Mouse (Mus musculus) gastrocnemius, adult 18-20 months (tissue): ENCODE data around the gene Pimreg. TPM values are rescaled to one million over a fixed set of nuclear protein-coding genes. Genes with fewer than 3 reads are reported as not detected.

ENCODE experiments used
- DNase-seq: peaks from one replicate; pipeline ENCODE4 v3.0.0; 2021; ENCODE audit warnings: low spot score
- long read RNA-seq, 2 experiments: library from polyadenylated mRNA; stranded (forward); transcript quantifications; one replicate each; pipeline ENCODE4 v2.0.0; 2021
- total RNA-seq, 2 experiments: library from RNA; stranded (reverse); gene quantifications; 2 replicates each; pipeline ENCODE4 v1.2.3; 2021

Gene Pimreg
- not detected for total RNA-seq
- long read RNA-seq, experiment 1: 0 reads
- long read RNA-seq, experiment 2: 0 reads

DNA sequence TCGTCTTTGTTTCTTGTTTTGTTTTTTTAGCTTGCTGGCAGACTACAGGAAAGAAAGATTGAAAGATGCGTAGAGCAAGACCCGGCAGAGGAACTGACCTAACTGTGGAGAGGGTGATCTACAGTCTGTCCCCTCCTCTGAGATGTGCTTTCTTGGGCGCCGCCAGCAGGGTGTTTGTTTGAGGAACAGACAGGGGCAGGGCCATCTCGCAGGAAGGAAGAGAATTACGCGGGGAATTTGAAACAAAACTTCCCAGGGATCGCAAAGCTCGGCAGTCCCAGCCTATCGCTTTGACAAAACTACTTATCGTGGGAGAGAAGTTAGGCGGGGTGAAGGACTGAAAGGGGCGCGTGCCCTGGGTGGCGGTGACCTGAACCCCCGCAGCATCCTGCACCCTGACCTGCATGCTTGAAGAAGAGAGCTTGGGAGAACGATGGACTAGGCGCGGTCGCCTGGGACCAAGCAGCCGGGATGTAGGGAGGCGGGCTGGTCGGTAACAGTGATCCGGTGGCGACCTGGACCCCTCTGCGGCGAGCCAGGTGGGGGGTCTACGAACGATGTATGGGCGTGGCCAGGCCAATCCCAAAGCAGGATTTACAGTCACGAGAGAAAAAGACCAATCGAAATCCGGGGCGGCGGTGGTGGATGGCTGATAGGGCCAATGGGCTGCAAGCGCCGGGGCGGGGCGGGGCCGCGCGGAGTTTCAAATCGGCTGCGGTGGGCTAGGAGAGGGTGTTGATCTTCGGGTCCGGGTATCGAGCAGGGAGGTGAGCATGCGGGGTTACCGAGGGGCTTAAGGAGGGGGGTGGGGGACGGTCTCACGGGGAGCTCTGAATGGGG is at the start of gene Pimreg:
TSS of gene Pimreg (plus strand) at position 265 of the 840 bp plus-strand sequence.
- DNase-seq: peak; percentile 62

DNA sequence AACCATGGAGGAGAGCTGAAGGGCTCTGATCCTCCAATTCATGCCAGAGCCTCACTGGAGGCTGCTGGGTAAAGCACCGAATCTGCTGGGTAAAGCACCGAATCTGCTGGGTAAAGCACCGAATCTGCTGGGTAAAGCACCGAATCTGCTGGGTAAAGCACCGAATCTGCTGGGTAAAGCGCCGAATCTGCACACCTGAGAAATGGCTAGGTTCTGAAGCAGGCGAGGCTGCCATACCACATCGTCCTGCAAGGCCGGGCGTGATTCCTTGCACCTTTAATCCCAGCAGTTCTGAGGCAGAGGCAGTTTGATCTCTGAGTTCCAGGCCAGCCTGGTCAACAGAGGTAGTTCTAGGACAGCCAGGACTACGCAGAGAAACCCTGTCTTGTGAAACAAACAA is 49.4 kb upstream of the Pimreg start:
- no peak for DNase-seq

DNA sequence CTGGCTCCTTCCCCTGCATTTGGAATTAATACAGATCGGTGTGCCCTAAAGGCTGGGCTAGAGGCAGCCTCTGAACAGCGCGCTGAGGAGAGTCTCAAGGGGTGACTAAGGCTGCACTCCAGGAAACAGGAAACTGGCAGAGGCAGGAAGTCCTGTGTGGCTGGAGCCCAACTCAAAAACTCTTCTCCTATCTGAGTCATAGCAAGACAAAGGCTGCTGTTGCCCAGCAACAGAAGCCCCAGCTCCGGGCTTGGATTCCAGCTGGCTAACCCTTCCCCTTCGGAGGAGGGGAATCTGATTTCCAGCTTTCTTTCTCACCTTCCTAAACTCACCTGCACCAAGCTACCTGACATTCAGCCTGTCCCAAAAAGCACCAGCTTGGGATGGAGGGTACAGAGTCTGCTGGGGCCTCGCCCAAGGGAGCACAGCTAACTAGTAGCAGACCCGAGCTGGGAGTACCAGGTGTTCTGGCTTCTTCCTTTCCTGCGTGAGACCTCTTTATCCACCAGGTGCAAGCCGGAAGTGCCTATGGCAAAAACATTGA is 45.8 kb upstream of the Pimreg start:
- peak; percentile 63 for DNase-seq

DNA sequence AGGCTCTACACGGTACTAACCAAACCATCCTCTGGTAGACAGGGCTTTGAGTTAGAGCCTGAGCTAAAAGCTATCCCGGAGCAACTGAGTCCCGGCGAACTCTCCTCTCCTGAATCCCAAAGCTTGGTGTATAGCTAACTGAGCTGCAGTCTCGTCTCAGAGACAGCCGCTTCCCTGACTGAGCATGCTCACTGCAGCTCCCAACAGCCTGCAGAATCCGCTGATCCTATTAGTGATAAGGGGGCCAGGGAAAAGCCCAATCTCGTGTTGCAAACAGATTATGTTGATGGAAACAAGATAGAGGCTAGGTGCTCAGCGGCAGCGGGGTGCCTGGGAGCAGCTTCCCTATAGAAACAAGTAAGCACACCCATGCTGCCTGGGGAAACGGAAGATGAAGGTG is 45.0 kb upstream of the Pimreg start:
- no peak for DNase-seq

DNA sequence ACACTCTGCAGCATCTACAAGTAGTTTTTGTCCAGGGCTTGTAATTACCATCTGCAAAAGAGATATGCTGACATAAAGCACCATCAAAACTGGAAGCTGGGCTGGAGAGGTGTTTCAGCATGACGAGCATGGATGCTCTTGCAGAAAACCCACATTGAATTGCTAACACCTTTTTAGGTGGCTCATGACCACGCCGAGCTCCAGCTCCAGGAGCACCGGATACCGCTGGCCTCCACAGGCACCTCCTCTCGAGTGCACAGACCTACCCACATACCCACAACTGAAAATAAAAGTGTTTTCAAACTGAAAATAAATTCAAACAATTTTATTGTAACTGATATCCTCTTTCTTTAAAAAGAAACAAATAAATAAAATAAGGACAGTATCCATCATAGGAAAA is 41.6 kb upstream of the Pimreg start:
- DNase-seq: no peak

DNA sequence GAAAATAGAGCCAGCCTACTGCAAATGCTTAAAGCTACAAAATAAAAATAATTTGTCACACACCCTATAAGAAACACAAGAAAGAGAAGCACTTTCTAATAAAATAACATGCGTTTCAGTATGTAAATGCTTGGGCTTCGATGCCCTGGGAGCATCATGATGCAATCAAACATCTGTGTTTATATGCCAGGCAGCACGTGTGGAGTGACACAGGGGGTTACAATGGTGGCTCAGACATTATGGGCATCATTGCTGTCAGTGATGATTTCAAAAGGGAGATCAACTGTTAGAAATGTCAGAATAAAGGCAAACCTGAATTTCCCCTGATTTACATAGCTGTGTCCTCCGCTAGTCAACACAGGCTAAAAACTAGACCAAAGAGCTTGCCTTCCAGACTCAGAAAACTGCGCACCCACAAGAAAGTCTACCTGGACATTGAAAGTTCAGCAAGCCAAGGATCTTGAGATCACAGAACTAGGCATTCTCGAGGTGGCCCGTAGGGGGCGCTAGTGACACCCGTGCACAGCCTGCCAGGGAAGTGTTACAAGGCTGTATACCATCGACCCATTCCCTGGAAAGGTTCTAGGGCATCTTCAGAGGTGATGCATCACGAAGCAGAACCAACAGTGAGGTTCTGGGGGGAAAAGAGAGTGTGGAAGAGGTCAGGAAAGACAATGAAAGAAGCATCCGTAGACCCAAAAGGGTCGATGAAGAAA is 39.5 kb upstream of the Pimreg start:
- peak; percentile 43 for DNase-seq

DNA sequence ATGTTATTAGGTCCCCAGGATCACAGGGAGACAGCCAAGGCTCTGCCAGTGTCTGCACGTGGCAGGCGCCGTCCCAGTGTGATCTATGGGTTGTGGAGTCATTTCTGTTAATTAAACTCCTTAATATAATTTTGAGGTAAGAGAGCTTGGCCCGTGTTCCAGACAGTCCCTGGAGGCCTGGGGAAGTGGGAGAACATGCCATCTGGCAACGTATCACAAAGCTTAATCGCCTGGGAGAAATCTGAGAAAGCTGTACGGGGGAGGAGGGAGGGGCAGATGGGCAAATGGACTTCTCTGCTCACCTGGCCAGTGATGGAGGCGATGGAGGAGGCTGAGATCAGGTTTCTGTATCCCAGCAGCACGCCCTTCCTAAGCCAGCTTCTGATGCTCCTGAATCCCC is 38.7 kb upstream of the Pimreg start:
- DNase-seq: no peak

DNA sequence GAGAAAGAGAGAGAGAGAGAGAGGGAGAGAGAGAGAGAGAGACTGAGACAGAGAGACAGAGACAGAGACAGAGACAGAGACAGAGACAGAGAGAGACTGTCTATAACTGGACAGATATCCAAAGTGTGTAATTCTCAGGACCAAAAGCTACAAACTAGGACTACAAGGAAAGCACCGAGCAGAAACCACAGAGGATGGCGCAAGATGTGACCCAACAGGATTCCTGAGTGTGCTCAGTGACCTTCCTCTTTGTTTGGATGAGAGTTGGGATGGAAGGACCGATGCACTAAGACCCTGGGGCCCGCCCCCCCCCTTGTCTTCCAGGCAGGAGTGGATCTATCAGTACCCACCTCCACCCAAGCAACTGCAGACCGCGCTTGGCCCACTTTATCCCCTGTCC is 36.3 kb upstream of the Pimreg start:
- DNase-seq: no peak

DNA sequence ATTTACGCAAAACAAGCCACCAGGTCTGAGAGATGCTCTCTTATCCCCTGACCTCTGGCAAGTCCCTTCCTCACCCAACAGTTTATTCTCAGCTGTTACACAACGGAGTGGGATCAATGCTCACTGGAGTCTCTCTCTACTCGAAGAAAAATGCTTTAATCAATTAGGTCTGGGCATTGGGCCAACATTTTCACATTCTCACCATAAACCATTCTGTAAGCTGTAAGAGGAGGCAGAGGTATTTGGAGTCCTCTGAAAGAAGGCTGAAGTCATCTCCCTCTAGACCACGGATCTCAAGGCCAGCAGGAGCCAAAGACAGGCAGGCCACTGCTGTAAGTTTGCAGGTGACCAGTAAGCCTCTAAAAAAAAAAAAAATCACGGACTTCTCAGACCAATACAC is 31.5 kb upstream of the Pimreg start:
- no peak for DNase-seq

DNA sequence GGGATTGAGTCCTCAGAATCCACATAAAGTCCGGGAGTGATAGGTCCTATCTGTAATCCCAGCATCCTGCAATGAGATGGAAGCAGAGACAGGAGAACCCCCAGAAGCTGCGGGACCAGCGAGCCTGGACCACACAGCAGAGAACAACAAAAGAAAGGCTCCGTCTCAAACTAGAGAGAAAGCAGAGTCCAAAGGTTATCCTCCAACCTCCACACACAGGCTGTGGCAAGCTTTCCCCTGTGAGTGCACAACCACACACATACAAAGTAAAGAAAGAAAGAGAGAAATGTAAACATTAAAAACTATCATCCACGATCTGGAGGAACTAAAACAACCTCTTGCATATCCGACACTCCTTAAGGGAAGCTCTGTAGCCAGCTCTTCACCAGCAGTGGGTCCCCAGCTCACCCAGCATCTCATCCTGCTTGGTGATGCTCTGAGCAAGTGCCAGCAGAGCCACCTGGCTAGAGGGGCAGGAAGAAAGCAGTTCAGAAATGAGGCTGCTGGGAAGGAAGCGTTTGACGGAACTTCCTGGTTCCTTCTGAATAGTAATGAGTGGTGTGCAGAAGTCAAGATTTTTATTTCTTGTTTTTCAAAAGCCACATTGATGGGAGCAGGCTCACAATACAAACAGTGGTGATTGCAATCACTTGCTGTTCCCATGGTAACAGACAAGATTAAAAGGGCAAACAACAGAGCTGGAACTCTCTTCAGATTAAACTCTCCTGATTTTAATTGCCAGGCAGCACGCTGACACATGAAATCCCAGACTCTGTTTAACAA is 30.7 kb upstream of the Pimreg start:
- no peak for DNase-seq

DNA sequence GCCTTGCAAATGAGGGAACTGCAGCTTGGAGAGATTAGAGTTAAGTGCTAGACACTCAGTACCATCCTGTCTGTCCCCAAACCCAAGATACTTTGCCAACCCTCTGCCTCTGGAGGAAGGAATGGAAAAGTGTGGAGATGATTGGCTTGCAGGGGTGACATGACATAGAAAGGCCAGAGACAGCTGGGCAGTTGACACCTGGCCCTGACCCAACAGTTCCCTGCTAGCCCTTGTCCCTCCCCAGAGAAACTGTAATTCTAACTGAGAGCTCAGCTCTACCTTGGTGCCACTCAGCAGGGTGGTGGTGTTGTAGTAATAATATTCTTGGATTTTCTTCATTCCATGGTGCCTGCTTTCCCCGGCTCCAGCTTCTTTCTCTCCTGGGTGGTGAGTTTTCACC is 29.9 kb upstream of the Pimreg start:
- DNase-seq: peak; percentile 59

DNA sequence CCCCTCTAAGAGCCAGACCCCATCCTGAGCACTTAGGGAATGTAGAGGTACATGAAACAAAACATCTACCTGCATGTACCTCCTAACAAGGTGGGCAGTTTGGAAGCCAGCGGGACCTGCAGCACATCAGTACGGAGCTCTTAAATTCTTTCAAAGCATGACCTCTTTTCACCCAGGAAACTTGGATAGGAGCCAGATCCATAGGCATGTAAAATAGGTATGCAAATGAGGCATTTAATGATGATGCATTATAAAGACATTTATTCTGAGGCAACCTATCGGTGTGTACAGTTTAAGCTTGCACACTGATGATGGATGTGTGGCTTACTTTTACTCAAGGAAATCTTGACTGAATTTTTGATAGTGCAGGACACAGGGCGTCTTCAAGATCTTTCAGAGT is 27.2 kb upstream of the Pimreg start:
- DNase-seq: no peak

DNA sequence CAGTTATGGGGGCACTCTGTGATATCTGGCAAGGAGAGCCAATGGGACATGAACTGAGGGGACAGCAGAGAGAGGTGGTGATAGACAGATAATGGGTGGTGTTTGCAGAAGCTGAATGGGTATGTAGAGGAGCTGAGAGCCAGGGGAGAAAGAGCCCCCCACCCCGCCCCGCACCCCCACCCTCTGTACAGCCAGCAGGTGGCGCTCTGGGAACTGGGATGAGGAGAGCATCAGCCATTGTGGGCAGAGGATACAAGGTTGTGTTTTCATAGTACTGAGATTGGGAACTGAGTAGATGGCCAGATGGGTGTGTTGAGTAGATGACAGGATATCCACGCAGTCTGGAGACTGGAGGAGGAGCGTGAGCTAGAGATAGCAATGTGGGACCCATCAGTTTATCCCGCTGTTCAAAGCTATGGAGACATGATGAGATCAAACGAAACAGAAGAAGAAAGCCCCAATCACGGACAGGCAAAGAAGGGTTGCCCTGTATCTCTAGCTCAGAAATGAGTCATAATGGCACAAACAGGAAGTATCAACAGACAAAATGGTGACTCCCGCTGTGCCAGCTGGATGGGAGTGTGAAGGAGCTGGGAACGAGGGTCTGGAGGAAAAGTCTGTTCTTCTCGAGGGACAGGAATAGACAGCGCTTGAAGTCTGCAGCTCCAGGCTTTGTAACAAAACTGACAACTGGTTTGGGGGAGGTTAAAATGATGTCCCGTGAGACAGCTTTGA is 25.1 kb upstream of the Pimreg start:
- no peak for DNase-seq

DNA sequence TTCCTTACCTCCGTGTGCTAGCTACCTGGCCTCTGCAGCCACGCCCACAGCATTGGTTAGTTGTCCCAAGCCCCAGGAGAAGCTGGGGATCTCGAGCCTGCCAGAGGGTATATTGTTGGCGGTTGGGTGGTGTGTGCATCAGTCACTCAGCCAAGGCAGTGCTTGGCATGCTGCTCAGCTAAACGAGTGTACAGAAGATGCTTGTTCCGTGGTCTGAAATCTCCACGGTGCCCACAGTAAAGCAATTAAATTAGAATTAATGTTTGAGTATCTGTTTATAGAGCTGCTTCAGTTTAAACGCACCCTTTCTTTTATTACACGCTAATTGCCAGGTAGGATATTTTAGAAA is 24.6 kb upstream of the Pimreg start:
- DNase-seq: no peak

DNA sequence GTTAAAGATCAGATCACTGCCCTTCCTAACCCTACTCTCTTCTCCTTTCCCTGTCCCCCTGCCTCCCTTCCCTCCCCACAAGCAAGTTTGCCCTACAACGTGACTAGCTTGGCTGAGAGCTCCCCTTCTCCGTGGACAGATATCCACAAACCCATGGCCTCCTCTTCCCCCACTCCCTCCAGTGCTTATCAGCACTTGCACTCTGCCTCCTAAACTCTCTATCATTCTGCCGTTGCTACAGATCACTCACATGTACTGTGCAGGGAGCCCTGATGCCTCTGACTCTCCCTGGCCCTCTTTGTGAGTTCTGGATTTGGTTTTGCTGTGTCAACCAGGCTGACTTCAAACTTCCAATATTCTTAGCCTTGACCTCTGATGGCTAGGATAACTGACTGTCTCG is 20.8 kb upstream of the Pimreg start:
- DNase-seq: no peak

DNA sequence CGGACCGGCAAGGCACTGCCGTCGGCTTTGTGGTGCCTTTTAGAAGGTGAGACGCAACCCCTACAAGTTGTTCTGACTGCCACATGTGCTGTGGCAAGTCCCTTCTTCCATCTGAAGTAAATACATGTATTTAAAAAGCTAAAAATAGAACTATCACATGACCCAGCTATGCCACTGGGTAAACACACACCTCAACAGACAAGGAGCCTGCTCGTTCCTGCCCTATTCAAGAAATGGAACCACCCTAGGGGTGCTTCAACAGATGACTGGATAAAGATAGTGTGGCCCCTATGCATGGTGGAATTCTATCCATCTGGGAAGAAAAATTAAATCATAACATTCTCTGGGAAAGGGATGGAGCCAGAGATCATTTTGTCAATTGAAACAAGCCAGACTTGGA is 19.0 kb upstream of the Pimreg start:
- no peak for DNase-seq

DNA sequence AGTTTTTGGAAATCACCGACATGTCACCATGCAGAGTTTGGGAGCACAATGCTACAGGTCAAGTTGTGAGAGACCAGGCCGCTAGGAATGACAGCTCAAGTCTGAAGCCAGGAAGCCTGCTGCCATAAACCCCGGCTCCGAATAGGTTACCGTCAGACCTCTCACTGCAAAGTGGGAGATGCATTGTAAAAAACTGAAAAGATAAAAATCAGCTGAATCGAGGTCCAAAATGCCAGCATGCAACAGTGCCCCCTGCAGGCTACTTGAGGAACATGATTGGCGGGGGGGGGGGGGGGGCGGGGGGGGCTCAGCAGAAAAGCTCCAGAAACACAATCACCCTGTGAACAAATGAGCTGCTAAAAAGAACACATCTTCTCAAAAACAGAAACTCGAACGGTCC is 18.3 kb upstream of the Pimreg start:
- no peak for DNase-seq

DNA sequence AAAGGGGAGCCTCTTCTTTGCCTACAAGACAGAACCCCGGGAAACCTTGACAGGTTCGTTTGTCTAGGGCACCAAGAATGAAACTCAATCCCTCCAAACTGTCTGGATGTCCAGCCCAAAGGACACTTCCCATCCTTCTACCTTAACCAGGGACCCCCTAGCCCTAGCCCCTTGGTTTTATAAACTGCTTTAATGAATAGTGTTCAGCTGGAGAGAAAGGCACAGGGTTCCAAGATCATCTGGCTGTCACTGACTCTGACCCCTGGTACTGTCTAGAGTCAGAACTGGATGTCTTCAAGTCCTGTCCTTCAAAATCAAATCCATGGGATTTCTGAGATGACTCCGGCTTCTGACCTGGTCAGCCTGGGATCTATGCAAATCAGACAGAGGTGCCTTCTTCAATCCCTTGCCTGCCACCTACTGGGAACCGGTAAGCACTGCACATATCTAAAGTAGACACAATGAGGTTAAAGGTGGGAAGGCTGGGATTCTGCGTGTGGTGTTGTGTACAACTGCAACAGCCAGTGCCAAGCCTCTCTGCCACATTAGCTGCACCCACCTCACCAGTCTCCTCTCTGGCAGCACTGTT is 17.5 kb upstream of the Pimreg start:
- DNase-seq: peak; percentile 71

DNA sequence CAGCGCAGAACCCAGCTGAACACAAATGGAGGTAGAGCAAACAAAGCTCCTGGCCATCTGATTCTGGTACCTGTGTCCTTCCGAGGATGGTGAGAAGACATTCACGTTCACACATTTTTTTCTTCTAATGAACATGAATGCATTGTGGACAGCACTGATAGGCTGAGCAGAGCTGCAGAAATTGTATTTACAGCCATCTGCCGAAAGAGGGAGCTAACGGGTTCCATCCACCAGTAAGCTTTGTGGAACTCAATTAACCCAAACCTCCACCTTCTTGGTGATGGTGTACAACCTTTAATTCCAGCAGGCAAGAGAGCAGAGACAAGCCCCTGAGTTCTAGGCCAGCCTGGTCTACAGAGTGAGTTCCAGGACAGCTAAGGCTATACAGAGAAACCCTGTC is 16.0 kb upstream of the Pimreg start:
- DNase-seq: no peak

DNA sequence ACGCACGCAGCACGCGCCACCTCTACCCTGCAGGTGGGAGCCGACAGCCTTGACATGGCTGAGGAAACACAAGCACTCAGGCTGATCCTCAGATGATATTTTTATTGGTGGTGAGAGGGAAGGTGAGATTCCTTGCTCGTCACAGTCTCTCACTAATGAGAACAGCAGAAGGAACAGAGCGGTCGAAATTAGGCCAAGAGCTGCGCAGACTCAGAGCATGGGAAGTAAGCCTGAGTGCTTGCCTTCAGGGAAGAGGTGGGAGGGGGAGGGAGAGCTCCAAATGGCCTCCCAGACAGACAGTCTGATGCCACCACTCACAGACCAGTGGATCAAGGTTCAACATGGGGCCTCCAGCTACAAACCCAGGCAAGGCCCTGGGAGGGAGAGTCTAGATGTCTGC is 15.3 kb upstream of the Pimreg start:
- no peak for DNase-seq

DNA sequence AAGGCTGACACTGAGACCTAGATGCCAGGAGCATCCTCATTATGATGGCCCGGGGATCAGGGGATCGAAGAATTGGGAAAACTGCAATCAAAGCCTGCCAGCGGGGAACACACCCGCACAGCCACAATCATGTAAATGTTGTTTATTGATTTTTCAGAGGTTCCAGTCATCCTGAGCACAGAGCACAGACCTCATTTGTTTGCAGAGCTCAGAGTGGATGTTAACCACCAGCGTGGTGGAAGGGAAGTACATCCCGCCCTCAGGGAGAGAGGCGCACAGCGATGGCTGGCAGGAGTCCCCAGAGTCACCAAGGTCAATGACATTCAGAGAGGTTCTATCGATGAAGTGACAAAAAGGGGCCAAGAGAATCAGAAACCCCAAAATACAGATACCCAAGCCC is 14.0 kb upstream of the Pimreg start:
- DNase-seq: no peak
